Mouse (Mus musculus): ENCODE measurements around the gene Krt88. TPM values are rescaled to one million over a fixed set of nuclear protein-coding genes. Genes with fewer than 3 reads are reported as not detected.

Gene Krt88
- polyA plus RNA-seq (2015; fragmentation: Nextera tagmentation; extraction: Ambion mirVana), result not detected in 2 replicates

GRCm38 (mm10) chr15:101447444-101447843 is at the start of gene Krt88:
Gene Krt88, plus strand, starts transcription at chr15:101447744.
- H3K27ac ChIP-seq, result no peak within 1 kb of the TSS
- no peak within 1 kb of the TSS for H3K4me2 ChIP-seq
- no peaks in the 10 kb centered on the region for H3K36me3 ChIP-seq
- H3K27me3 ChIP-seq, result no peaks in the 10 kb centered on the region
- no peak for ATAC-seq (ENCODE audit: borderline replicate concordance, extremely low read depth, low FRiP score, low TSS enrichment)
- no peaks in the 10 kb centered on the region for H3K4me1 ChIP-seq
- H3K9me3 ChIP-seq, result no peaks in the 10 kb centered on the region
- H3K4me3 ChIP-seq, result no peak within 1 kb of the TSS
- WGBS, result 62% methylated on average over 2 of the region's 2 CpGs
- no peak within 1 kb of the TSS for H3K9ac ChIP-seq

GRCm38 (mm10) chr15:101398269-101398668 is 49.3 kb upstream of the Krt88 start:
- no peak for ATAC-seq (ENCODE audit: borderline replicate concordance, extremely low read depth, low FRiP score, low TSS enrichment)

DNA sequence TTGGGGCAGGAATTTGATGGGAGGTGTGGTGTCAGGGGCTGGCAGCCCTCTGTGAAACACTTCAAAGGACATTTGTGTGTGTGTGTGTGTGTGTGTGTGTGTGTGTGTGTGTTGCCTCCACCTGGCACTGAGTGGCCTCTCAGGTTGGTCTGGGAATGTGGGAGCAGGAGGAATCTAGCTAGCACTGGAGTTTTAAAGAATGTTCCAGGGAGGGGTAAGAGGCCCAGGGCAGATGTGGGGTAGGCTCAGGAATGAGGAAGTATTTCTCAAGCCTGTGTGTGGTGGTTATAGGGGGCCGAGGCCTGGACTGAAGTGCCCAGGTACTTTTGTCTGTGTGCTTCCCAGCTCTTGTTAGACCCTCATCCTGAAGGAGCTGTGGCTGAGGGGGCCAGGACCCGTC is 36.8 kb upstream of the Krt88 start, which contains the start of gene Krt7:
TSS of gene Krt7 (plus strand) at position 269 of the 400 bp plus-strand sequence.
- Histone ChIP-seq H3K9me3 (no peaks in the 10 kb centered on the region), H3K27ac (peak within 1 kb of the TSS; percentile 89), H3K4me3 (peak within 1 kb of the TSS; percentile 44), H3K4me1 (peaks cover 15% of the 10 kb centered on the region; the same call in 1 of the 2 replicates), H3K36me3 (no peaks in the 10 kb centered on the region), H3K4me2 (peak within 1 kb of the TSS; percentile 55), H3K27me3 (peaks cover 19% of the 10 kb centered on the region), H3K9ac (peak within 1 kb of the TSS; percentile 45)
- WGBS, result 31% methylated on average over 2 of the region's 2 CpGs
- peak; percentile 81 for ATAC-seq (ENCODE audit: borderline replicate concordance, extremely low read depth, low FRiP score, low TSS enrichment)

More at GRCm38 (mm10) chr15:101398269-101398668, 49.3 kb upstream of the Krt88 start:
- Histone ChIP-seq H3K27me3 (no peaks in the 10 kb centered on the region), H3K27ac (no peak overlapping the region), H3K4me3 (no peak overlapping the region), H3K4me2 (no peak overlapping the region), H3K9me3 (no peaks in the 10 kb centered on the region), H3K9ac (no peak overlapping the region), H3K36me3 (no peaks in the 10 kb centered on the region), H3K4me1 (no peaks in the 10 kb centered on the region)
- WGBS, result 75% methylated on average over 8 of the region's 8 CpGs

GRCm38 (mm10) chr15:101412188-101412587 is 35.4 kb upstream of the Krt88 start:
- Histone ChIP-seq H3K4me1 (peaks cover 15% of the 10 kb centered on the region; the same call in 1 of the 2 replicates), H3K9me3 (no peaks in the 10 kb centered on the region), H3K9ac (peak overlapping the region; percentile 45), H3K27me3 (peaks cover 19% of the 10 kb centered on the region), H3K27ac (peak overlapping the region; percentile 89), H3K4me3 (peak overlapping the region; percentile 44), H3K4me2 (peak overlapping the region; percentile 55), H3K36me3 (no peaks in the 10 kb centered on the region)
- 10% methylated on average over 31 of the region's 31 CpGs for WGBS
- ATAC-seq (ENCODE audit: borderline replicate concordance, extremely low read depth, low FRiP score, low TSS enrichment), result peak; percentile 53; the same call in 1 of the 2 replicates

GRCm38 (mm10) chr15:101413916-101414635 is 33.5 kb upstream of the Krt88 start:
- no peaks in the 10 kb centered on the region for H3K36me3 ChIP-seq
- peaks cover 19% of the 10 kb centered on the region for H3K27me3 ChIP-seq
- H3K9me3 ChIP-seq, result no peaks in the 10 kb centered on the region
- no peak for ATAC-seq (ENCODE audit: borderline replicate concordance, extremely low read depth, low FRiP score, low TSS enrichment)
- H3K4me1 ChIP-seq, result peaks cover 15% of the 10 kb centered on the region; the same call in 1 of the 2 replicates
- H3K4me2 ChIP-seq, result peak overlapping the region; percentile 55
- peak overlapping the region; percentile 89 for H3K27ac ChIP-seq
- 19% methylated on average over 7 of the region's 7 CpGs for WGBS
- H3K9ac ChIP-seq, result no peak overlapping the region
- peak overlapping the region; percentile 44; the same call in 1 of the 2 replicates for H3K4me3 ChIP-seq

DNA sequence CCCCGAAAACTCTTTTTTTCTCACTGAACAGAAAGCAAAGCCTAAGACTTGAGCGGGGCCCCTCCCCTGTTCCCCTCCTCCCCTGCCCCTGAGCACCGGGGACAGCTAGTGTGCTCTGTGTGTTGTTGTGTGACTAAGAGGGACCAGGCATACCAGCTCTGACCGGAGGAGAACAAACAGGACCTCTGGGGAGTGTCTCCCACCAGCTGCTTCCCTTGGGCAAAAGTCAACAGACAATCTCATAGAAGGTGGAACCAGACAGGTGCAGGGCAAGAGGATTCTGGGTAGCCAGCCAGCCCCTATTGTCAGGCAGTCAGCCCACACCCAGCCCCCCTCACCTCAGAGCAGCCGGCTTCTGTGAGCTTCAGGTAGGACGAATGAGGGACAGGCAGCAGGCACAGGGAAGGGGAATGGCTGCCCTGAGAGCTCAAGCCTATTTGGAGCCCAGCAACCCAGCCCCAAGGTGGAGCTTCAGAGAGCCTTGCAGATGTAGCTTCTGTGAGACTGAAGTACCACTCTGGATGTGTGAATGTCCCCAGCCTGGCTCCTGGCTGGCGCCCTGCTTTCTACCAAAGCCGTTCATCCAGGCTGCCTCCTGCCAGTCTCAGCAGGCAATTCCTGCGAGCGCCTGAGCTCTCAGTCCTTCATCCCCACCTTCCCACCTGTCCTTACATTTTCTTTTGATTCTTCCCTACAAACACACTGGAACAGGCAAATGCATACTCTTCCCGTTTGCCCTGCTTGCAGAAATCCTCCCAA is 32.6 kb upstream of the Krt88 start:
- peaks cover 11% of the 10 kb centered on the region; the same call in 1 of the 2 replicates for H3K4me1 ChIP-seq
- WGBS, result 35% methylated on average over 11 of the region's 11 CpGs
- peak overlapping the region; percentile 55; the same call in 1 of the 2 replicates for H3K4me2 ChIP-seq
- peaks cover 6% of the 10 kb centered on the region; the same call in 1 of the 2 replicates for H3K36me3 ChIP-seq
- no peak for ATAC-seq (ENCODE audit: borderline replicate concordance, extremely low read depth, low FRiP score, low TSS enrichment)
- no peak overlapping the region for H3K4me3 ChIP-seq
- no peak overlapping the region for H3K9ac ChIP-seq
- peak overlapping the region; percentile 6; the same call in 1 of the 2 replicates for H3K27ac ChIP-seq
- H3K27me3 ChIP-seq, result peaks cover 19% of the 10 kb centered on the region
- no peaks in the 10 kb centered on the region for H3K9me3 ChIP-seq

DNA sequence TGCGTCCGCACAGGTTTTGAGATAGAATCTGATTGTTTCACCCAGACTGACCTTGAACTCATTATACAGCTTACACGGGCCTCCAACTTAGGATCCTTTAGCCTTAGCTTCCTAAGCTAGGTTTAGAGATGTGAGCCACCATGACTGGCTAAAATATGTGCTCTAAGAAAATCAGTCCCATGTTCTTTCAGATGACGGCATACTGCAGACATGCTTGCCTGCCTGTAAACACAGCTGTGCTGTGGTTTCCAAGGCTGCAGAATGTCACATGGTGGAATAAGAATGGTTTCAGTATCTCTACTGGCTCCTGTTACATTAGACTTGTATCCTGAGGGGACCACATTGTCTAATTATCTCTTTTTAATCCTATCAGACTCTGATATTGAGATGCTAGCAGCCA is 28.6 kb upstream of the Krt88 start:
- no peak for ATAC-seq (ENCODE audit: borderline replicate concordance, extremely low read depth, low FRiP score, low TSS enrichment)
- peaks cover 11% of the 10 kb centered on the region; the same call in 1 of the 2 replicates for H3K4me1 ChIP-seq
- 69% methylated on average over 4 of the region's 4 CpGs for WGBS
- H3K36me3 ChIP-seq, result peaks cover 7% of the 10 kb centered on the region; the same call in 1 of the 2 replicates
- H3K4me3 ChIP-seq, result no peak overlapping the region
- H3K9ac ChIP-seq, result no peak overlapping the region
- no peak overlapping the region for H3K4me2 ChIP-seq
- H3K27ac ChIP-seq, result no peak overlapping the region
- H3K9me3 ChIP-seq, result no peaks in the 10 kb centered on the region
- H3K27me3 ChIP-seq, result no peaks in the 10 kb centered on the region

- Histone ChIP-seq H3K4me3 (no peak overlapping the region), H3K27ac (no peak overlapping the region), H3K36me3 (peaks cover 7% of the 10 kb centered on the region; the same call in 1 of the 2 replicates), H3K4me1 (0 out of 2 replicates have a peak, but pooled peaks cover 4% of the 10 kb centered on the region), H3K9me3 (no peaks in the 10 kb centered on the region), H3K27me3 (no peaks in the 10 kb centered on the region), H3K9ac (no peak overlapping the region), H3K4me2 (no peak overlapping the region)
- no peak for ATAC-seq (ENCODE audit: borderline replicate concordance, extremely low read depth, low FRiP score, low TSS enrichment)
- WGBS, result 50% methylated on average over 6 of the region's 6 CpGs
These were observed 26.6 kb upstream of the Krt88 start for GRCm38 (mm10) chr15:101420903-101421302.

DNA sequence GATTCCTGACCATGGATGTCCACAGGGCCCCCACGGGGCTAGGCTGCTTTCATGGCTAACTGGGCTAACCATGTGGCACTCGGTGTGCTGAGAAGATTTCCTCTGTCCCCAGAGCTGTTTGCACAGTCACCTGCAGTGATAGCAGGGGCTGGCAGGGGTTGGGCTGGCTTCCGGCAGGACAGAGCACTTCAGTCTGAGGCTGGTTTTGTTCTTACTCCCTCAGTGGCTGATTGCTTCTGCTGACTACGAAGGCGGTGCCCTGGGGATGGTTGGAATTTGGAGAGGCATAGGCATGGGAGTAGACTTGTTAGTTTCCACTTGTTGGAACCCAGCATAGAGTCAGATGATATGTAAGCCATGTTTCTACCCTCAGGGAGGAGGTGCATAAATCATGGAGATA is 22.6 kb upstream of the Krt88 start:
- H3K27ac ChIP-seq, result peak overlapping the region; percentile 35; the same call in 1 of the 2 replicates
- 28% methylated on average over 5 of the region's 5 CpGs for WGBS

DNA sequence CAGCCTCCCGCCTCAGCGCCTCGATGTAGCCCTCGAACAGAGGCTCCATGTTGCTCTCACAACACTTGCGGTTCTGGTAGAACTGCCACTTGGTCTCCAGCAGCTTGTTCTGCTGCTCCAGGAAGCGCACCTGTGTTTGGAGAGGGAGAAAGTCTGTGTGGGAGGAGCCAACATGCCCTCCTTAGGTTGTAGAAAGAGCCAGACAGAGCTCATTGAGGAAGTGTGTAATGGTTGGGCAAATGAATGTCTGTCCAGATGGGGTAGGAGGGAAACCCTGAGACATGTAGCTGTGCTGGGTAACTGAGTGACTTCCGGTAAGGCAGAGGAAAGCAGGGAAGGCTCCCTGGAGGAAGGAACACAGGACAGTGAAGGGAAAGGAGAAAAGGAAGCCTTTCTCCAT is 10.9 kb upstream of the Krt88 start:
- Histone ChIP-seq H3K36me3 (no peaks in the 10 kb centered on the region), H3K4me1 (peaks cover 7% of the 10 kb centered on the region), H3K27me3 (peaks cover 34% of the 10 kb centered on the region), H3K4me3 (no peak overlapping the region), H3K9me3 (no peaks in the 10 kb centered on the region), H3K9ac (no peak overlapping the region), H3K4me2 (no peak overlapping the region), H3K27ac (no peak overlapping the region)
- no peak for ATAC-seq (ENCODE audit: borderline replicate concordance, extremely low read depth, low FRiP score, low TSS enrichment)
- WGBS, result 66% methylated on average over 7 of the region's 7 CpGs

More for the DNA sequence above, 22.6 kb upstream of the Krt88 start:
- H3K9ac ChIP-seq, result no peak overlapping the region
- H3K9me3 ChIP-seq, result no peaks in the 10 kb centered on the region
- peaks cover 4% of the 10 kb centered on the region; the same call in 1 of the 2 replicates for H3K36me3 ChIP-seq
- ATAC-seq (ENCODE audit: borderline replicate concordance, extremely low read depth, low FRiP score, low TSS enrichment), result no peak
- H3K27me3 ChIP-seq, result no peaks in the 10 kb centered on the region
- H3K4me3 ChIP-seq, result no peak overlapping the region
- H3K4me1 ChIP-seq, result 0 out of 2 replicates have a peak, but pooled peaks cover 4% of the 10 kb centered on the region
- H3K4me2 ChIP-seq, result no peak overlapping the region

DNA sequence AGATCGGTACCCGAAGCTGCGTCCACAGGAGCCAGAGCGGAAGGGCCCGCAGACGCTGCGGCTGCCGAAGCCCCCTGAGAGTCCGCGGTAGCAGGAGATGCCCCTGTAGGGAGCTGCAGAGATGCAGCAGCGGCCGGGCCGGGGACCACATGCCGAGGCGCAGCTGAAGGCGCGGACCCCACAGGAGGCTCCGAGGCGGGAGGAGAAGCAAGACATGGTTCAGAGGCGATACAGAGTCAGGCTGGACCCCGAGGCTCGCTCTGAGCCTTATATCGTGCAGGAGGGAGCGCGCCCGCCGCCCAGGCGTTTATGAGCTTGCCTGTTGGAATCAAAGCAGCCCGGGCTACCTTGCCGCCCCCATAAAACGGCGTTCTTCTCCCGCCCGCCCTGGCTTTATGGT is 9.0 kb upstream of the Krt88 start, which contains the start of gene Krt87:
TSS of gene Krt87 (minus strand) at position 250 of the 400 bp plus-strand sequence.
- no peak for ATAC-seq (ENCODE audit: borderline replicate concordance, extremely low read depth, low FRiP score, low TSS enrichment)
- Histone ChIP-seq H3K27ac (no peak within 1 kb of the TSS), H3K4me2 (peak within 1 kb of the TSS; percentile 37), H3K36me3 (no peaks in the 10 kb centered on the region), H3K4me3 (peak within 1 kb of the TSS; percentile 12; the same call in 1 of the 2 replicates), H3K9ac (no peak within 1 kb of the TSS), H3K9me3 (no peaks in the 10 kb centered on the region), H3K4me1 (peaks cover 7% of the 10 kb centered on the region), H3K27me3 (peaks cover 34% of the 10 kb centered on the region)
- 2% methylated on average over 30 of the region's 34 CpGs for WGBS
